ENCODE assay signal across 22 mouse cellular contexts in the genomic region with DNA sequence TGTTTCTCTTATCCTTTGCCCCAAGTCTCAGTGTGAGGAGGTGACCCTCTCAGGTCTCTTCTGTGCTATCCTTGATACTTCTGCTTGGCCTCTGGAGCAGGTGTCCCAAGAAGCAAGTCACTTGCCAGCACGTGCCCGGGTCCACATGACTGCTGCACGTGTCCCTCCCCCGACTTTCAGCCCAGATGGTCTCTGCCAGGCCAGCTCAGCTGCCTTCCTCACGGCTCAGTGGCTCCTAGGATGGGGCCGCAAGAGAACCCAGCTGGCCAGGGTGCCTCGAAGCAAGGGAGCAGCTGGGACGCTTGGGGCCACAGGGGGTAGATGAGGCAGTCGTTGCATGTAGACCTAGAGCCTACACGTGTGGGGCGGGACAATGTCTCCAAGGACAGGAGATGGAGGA. TPM values are rescaled to one million over a fixed set of nuclear protein-coding genes. Genes with fewer than 3 reads are reported as not detected.
A peak's percentile ranks its signal among the peaks of the same experiment; 100 is the strongest.
DNase-seq lines count a peak whose midpoint lies in the region; ATAC-seq and TF ChIP-seq lines count a peak whose summit lies in the region.
"Had no signal": no experiment of that assay in that cellular context is flagged by ENCODE, and none has a peak within 500 bp of the region (broad histone marks: within the 10 kb centered on the region; RNA-seq: fewer than 3 reads in every experiment).

No protein-coding gene starts in this region.

- H3K27ac ChIP-seq in kidney, adult 2 months (ENCODE audit: insufficient read depth, low read depth, low read length): no peak overlapping the region
- H3K27ac ChIP-seq: embryonic facial prominence, embryonic 13.5 days; forebrain, embryonic 12.5 days; heart, embryonic 10.5 days; hindbrain, embryonic 15.5 days had no signal

- H3K36me3 ChIP-seq in kidney, adult 2 months (ENCODE audit: control insufficient read depth, insufficient read depth, low read length): no peaks in the 10 kb centered on the region
- H3K36me3 ChIP-seq: forebrain, embryonic 12.5 days; hindbrain, embryonic 15.5 days had no signal

- WGBS in kidney, adult 2 months: 66% methylated on average over 11 of the region's 11 CpGs

- no peak overlapping the region for H3K4me3 ChIP-seq in kidney, adult 2 months (ENCODE audit: insufficient read depth, low read depth, low read length)
- H3K4me3 ChIP-seq: embryonic facial prominence, embryonic 13.5 days; forebrain, embryonic 12.5 days; heart, embryonic 10.5 days; hindbrain, embryonic 15.5 days had no signal

- H3K27me3 ChIP-seq in kidney, adult 2 months (replicated peaks; ENCODE audit: control insufficient read depth, insufficient read depth, low read length): no peaks in the 10 kb centered on the region
- H3K27me3 ChIP-seq: embryonic facial prominence, embryonic 13.5 days; forebrain, embryonic 12.5 days; hindbrain, embryonic 15.5 days; Patski had no signal

- ATAC-seq in activated CD4-positive, CD25-positive, alpha-beta regulatory T cell, adult 4 months: no peak
- ATAC-seq: forebrain, embryonic 16.5 days; Patski had no signal

- peaks cover 8% of the 10 kb centered on the region; the same call in 1 of the 2 replicates for H3K4me1 ChIP-seq in kidney, adult 2 months (ENCODE audit: control insufficient read depth, insufficient read depth, low read length)
- H3K4me1 ChIP-seq: embryonic facial prominence, embryonic 13.5 days had no signal

- no peak for TF ChIP-seq CTCF in kidney, adult 2 months (conservative IDR thresholded peaks at IDR 0.05; ENCODE audit: insufficient read depth, insufficient read length, low read depth, low read length)

- peak; percentile 19 for DNase-seq in cerebellum, adult 11-12 months
- DNase-seq in cerebellum, adult 9-11 months: no peak
- peak; percentile 36 for DNase-seq in kidney, adult 2 months
- no peak for DNase-seq in kidney, postnatal 10 days
- DNase-seq in left cerebral cortex, postnatal 4 days: peak; percentile 75
- no peak for DNase-seq in left cerebral cortex, postnatal 10 days (ENCODE audit: extremely low spot score in 1 of 2, low spot score in 2 of 2)
- peak; percentile 38 for DNase-seq in retina, embryonic 14.5 days (ENCODE audit: low spot score)
- DNase-seq: adrenal gland, adult 2 months; adrenal gland, postnatal 25 days; cerebellum, adult 8-10 months; cerebellum, postnatal 36 days; gastrocnemius, postnatal 10 days; heart, adult 18-20 months; heart, postnatal 10 days had no signal

- intact Hi-C loops in left cerebral cortex, postnatal 4 days (cut with DNase I): no loop called here
- intact Hi-C loops in left cerebral cortex, postnatal 10 days (cut with DNase I): no loop called here

- TF ChIP-seq POLR2A in kidney, adult 2 months (IDR thresholded peaks at IDR 0.05; ENCODE audit: low read depth, low read length): no peak

RNA-seq across cellular contexts. Expression of gene Slc6a9, which starts 11.0 kb away (rescaled TPM):
- 19.2 and 25.7 TPM in 2 replicates for polyA plus RNA-seq in kidney, adult 2 months (2012; rRNA removed)
- 10 to 100 TPM; 33.4 to 34.1 TPM for total RNA-seq in left cerebral cortex, postnatal 4 days (2021)
- total RNA-seq in left cerebral cortex, postnatal 10 days (2021): 10 to 100 TPM; 40.6 to 44.6 TPM
- under 1 TPM in 1 of 2 experiments, not detected in 1; 0.51 TPM for polyA plus RNA-seq in activated CD4-positive, CD25-positive, alpha-beta regulatory T cell, adult 4 months (2017; shearing (Covaris generic))

RNA-seq across cellular contexts. Expression of gene Ccdc24, which starts 27.0 kb away (rescaled TPM):
- polyA plus RNA-seq in kidney, adult 2 months (2012; rRNA removed): 2.9 and 3.3 TPM in 2 replicates
- total RNA-seq in left cerebral cortex, postnatal 4 days (2021): 1 to 10 TPM; 6.0 to 8.2 TPM
- total RNA-seq in left cerebral cortex, postnatal 10 days (2021): 1 to 10 TPM; 3.1 to 3.3 TPM
- polyA plus RNA-seq in activated CD4-positive, CD25-positive, alpha-beta regulatory T cell, adult 4 months (2017; shearing (Covaris generic)): not detected
- total RNA-seq: hematopoietic stem cell, adult 5-6 weeks had no signal

RNA-seq across cellular contexts. Expression of gene B4galt2, which starts 38.0 kb away (rescaled TPM):
- polyA plus RNA-seq in kidney, adult 2 months (2012; rRNA removed): 4.9 and 9.8 TPM in 2 replicates
- 100 to 1,000 TPM; 168 to 172 TPM for total RNA-seq in left cerebral cortex, postnatal 4 days (2021)
- total RNA-seq in left cerebral cortex, postnatal 10 days (2021): 100 to 1,000 TPM; 165 to 170 TPM
- polyA plus RNA-seq in activated CD4-positive, CD25-positive, alpha-beta regulatory T cell, adult 4 months (2017; shearing (Covaris generic)): not detected
- total RNA-seq: hematopoietic stem cell, adult 5-6 weeks had no signal

RNA-seq across cellular contexts. Expression of gene Atp6v0b, which starts 41.8 kb away (rescaled TPM):
- polyA plus RNA-seq in kidney, adult 2 months (2012; rRNA removed): 768 and 777 TPM in 2 replicates
- total RNA-seq in left cerebral cortex, postnatal 4 days (2021): 100 to 1,000 TPM; 306 to 331 TPM
- total RNA-seq in left cerebral cortex, postnatal 10 days (2021): 100 to 1,000 TPM; 464 to 465 TPM
- 100 to 1,000 TPM in 1 of 2 experiments, 10 to 100 TPM in 1; 75.9 to 111 TPM for polyA plus RNA-seq in activated CD4-positive, CD25-positive, alpha-beta regulatory T cell, adult 4 months (2017; shearing (Covaris generic))

RNA-seq across cellular contexts. Expression of gene Dph2, which starts 46.5 kb away (rescaled TPM):
- 9.4 and 10.1 TPM in 2 replicates for polyA plus RNA-seq in kidney, adult 2 months (2012; rRNA removed)
- total RNA-seq in left cerebral cortex, postnatal 4 days (2021): 10 to 100 TPM; 12.9 to 15.1 TPM
- 10 to 100 TPM in 1 of 2 experiments, 1 to 10 TPM in 1; 8.0 to 10.1 TPM for total RNA-seq in left cerebral cortex, postnatal 10 days (2021)
- 10 to 100 TPM; 21.1 to 25.4 TPM for polyA plus RNA-seq in activated CD4-positive, CD25-positive, alpha-beta regulatory T cell, adult 4 months (2017; shearing (Covaris generic))

Comparison
In these comparisons a context has a peak if more than half of its experiments do, and no peak if none do; other contexts are left out.
1. DNase-seq: peak in cerebellum, adult 11-12 months (single experiment), kidney, adult 2 months (single experiment), left cerebral cortex, postnatal 4 days (single experiment) and retina, embryonic 14.5 days (single experiment); none in cerebellum, adult 9-11 months (single experiment), kidney, postnatal 10 days (single experiment) and left cerebral cortex, postnatal 10 days (0 of 2).